Mouse (Mus musculus) kidney, postnatal 0 days (tissue): ENCODE measurements around the gene Hccs. TPM values are rescaled to one million over a fixed set of nuclear protein-coding genes. Genes with fewer than 3 reads are reported as not detected.
"Not testable (repeated sequence)": the region's sequence is repeated elsewhere in the genome, so short reads cannot be mapped to it uniquely, and the experiment has no call there.

Experiments used
- ATAC-seq: fragments of 200-750 bp; cut with Nextera tagmentation; replicated peaks from 2 replicates; pipeline ENCODE4 v1.8.0; 2017; ENCODE audit warnings: low read depth, moderate number of reproducible peaks, moderate TSS enrichment, moderate library complexity; ENCODE audit not compliant: low FRiP score
- DNase-seq: peaks from one replicate; pipeline ENCODE4 v3.0.0-alpha.2; 2016; ENCODE audit warnings: low spot score
- H3K27ac ChIP-seq: fragments of 300-500 bp; sonication (generic); 2 replicates; pipeline ENCODE4 v1.5.1; 2014; ENCODE audit warnings: mild to moderate bottlenecking
- H3K27me3 ChIP-seq: fragments of 300-500 bp; sonication (generic); 2 replicates; pipeline ENCODE4 v1.6.1; 2014; ENCODE audit warnings: low read length, mixed read lengths; ENCODE audit not compliant: insufficient read depth
- H3K36me3 ChIP-seq: fragments of 300-500 bp; sonication (generic); 2 replicates; pipeline ENCODE4 v1.6.1; 2014; ENCODE audit warnings: low read length, mixed read lengths; ENCODE audit not compliant: insufficient read depth
- H3K4me1 ChIP-seq: fragments of 300-500 bp; sonication (generic); replicated peaks from 2 replicates; pipeline ENCODE4 v1.6.1; 2014; ENCODE audit warnings: antibody characterized with exemption, low read length, mixed read lengths; ENCODE audit not compliant: insufficient read depth
- H3K4me2 ChIP-seq: fragments of 300-500 bp; sonication (generic); 2 replicates; pipeline ENCODE4 v1.6.1; 2014; ENCODE audit warnings: mild to moderate bottlenecking, low read length, moderate library complexity, mixed read lengths
- H3K4me3 ChIP-seq: fragments of 300-500 bp; sonication (generic); replicated peaks from 2 replicates; pipeline ENCODE4 v1.5.1; 2014; ENCODE audit warnings: low read depth, low read length
- H3K9ac ChIP-seq: fragments of 300-500 bp; sonication (generic); 2 replicates; pipeline ENCODE4 v1.6.1; 2014; ENCODE audit warnings: low read depth, low read length
- H3K9me3 ChIP-seq: fragments of 300-500 bp; sonication (generic); replicated peaks from 2 replicates; pipeline ENCODE4 v1.6.1; 2016; ENCODE audit warnings: low read length, inconsistent platforms, mixed read lengths
- CTCF ChIP-seq: IDR thresholded peaks from 2 replicates; pipeline ENCODE4 v1.5.1; 2016; ENCODE audit warnings: antibody characterized with exemption, low read depth, mild to moderate bottlenecking, moderate library complexity
- WGBS: fragments of 180-500 bp; shearing (Covaris S2); extraction: QIAGEN DNeasy Blood & Tissue Kit; methylation state at CpG from one replicate; pipeline ENCODE4 v1.1.7; 2014; 5-methylcytosine and 5-hydroxymethylcytosine counted together
- polyA plus RNA-seq: library from polyadenylated mRNA; unstranded; fragments of >200 nt; fragmentation: Nextera tagmentation; extraction: Ambion mirVana; gene quantifications from 2 replicates; pipeline ENCODE4 v1.2.1, GENCODE M21; 2015

Gene Hccs
- 36.5 and 37.2 TPM in 2 replicates for polyA plus RNA-seq

DNA sequence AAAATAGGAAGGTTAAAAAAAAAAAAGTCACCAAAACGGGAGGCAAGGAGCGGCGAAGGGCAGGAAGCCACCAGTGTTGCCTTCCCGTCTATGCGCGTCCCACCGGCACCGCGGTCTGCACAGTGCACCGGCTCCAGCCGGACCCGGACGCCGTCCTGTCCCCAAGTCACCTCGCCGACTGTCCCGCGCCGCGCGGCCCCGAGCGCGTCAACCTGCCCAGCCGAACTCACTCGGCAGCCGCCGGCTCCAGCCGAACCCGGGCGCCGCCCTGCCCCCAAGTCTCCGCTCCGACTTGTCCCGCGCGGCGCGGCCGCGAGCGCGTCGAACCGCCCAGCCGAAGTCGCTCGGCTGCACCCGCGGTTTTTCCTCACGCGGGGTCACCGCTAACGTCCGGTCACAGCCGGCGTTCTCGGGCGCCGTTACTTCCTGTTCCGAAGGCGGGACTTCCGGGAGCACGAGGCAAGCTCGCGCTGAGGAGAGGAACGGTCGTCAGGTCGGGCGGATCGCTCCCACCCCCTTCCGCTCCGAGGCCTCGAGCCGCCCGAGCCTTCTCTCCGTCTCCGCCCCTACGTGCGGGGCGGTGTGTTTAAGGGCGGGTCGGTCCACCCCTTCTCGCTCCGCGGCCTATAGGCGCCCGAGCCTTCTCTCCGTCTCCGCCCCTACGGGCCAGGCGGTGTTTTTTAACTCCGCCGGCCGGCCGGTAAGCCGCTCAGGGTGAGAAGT, at the start of gene Hccs:
Gene Hccs (minus strand): TSS at position 428 of the 723 bp plus-strand sequence.
- Histone ChIP-seq H3K9me3 (no peaks in the 10 kb centered on the region), H3K27ac (peak within 1 kb of the TSS; percentile 88)

DNA sequence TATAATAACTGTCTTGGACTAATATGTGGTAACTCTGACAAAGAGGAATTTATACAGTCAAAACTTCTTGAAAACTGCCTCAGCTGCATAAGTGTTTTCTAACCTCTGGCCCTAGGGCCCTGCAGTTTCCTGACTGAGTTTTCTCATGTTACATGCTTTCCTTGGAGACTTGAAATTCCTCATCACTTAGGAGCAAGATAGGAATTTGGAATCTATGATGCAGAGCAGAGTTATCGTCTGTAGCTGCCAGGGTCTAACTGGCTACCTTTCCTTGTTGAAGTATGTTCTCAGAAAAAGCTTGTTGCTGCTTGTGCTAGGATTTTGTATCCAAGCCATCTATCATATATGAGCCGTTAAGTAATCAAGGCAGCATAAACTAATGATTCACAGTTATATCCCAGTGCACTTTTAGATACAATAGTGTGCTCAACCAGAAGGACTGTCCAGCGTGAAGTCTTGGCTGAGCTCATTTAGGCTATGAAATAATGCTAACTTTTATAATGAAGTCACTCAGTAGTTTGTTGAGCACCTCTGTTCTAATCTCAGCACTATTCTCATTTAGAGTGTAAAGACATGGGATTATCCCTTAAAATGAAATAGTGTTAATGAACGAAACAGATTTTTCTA, 37.1 kb upstream of the Hccs start:
- H3K27ac ChIP-seq: no peak overlapping the region
- H3K36me3 ChIP-seq: no peaks in the 10 kb centered on the region
- H3K9me3 ChIP-seq: no peaks in the 10 kb centered on the region
- WGBS: 63% methylated on average over 4 of the region's 4 CpGs
- ATAC-seq (no peak), DNase-seq (peak; percentile 42)
- no peak overlapping the region for H3K4me3 ChIP-seq
- no peaks in the 10 kb centered on the region for H3K27me3 ChIP-seq
- no peak for TF ChIP-seq CTCF
- H3K9ac ChIP-seq: no peak overlapping the region
- H3K4me1 ChIP-seq: no peaks in the 10 kb centered on the region
- H3K4me2 ChIP-seq: no peak overlapping the region

More for the DNA sequence above, at the start of gene Hccs:
- H3K36me3 ChIP-seq: no peaks in the 10 kb centered on the region
- DNase-seq (peak; percentile 94), ATAC-seq (peak; percentile 100)
- peak within 1 kb of the TSS; percentile 57 for H3K4me2 ChIP-seq
- 25% methylated on average over 94 of the region's 97 CpGs for WGBS
- peak within 1 kb of the TSS; percentile 52 for H3K4me3 ChIP-seq
- peak within 1 kb of the TSS; percentile 72 for H3K9ac ChIP-seq
- no peaks in the 10 kb centered on the region for H3K4me1 ChIP-seq
- no peak for TF ChIP-seq CTCF
- H3K27me3 ChIP-seq: no peaks in the 10 kb centered on the region

DNA sequence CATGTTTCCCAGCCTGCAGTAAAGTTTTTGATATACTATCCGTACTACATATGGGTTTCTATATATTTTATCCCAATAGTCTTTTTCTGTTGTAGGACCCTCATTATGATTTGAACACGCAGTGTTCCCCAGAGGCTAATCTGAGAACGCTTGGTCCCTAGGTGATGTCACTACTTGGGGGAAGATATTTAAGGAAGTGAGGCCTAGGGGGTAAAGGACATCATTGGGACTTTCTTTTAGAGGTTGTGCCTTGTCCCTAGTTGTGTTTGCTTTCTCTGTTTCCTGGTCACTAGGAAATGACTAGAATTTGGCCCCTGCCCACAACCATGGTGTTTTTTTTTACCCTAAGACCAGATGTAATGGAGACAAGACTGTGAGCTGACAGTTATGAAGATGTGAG, 18.0 kb upstream of the Hccs start:
- Histone ChIP-seq H3K4me3 (no peak overlapping the region), H3K36me3 (no peaks in the 10 kb centered on the region), H3K27me3 (no peaks in the 10 kb centered on the region), H3K4me2 (no peak overlapping the region), H3K9me3 (no peaks in the 10 kb centered on the region), H3K9ac (no peak overlapping the region), H3K27ac (no peak overlapping the region), H3K4me1 (no peaks in the 10 kb centered on the region)
- no peak for TF ChIP-seq CTCF
- DNase-seq: no peak
- 83% methylated on average over 3 of the region's 3 CpGs for WGBS
- no peak for ATAC-seq

DNA sequence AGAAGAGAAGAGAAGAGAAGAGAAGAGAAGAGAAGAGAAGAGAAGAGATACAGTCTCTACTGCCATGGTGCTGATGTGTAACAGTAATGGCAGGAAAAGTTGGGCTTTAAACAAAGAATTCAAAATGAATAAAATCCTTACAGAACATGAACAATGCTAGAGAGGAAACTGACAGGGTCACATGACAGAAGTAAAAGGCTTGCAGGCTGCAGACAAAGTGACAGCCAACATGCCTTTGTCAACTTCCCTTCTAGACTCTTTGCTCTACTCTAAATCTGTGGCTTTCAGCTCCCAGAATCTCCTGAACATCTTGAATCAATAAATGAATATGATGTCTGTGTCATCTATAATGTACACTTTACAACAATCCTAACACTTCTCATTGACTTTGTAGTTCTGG, 17.4 kb upstream of the Hccs start:
- Histone ChIP-seq H3K9ac (no peak overlapping the region), H3K27ac (no peak overlapping the region), H3K4me1 (no peaks in the 10 kb centered on the region), H3K4me3 (no peak overlapping the region), H3K36me3 (no peaks in the 10 kb centered on the region), H3K27me3 (no peaks in the 10 kb centered on the region), H3K9me3 (no peaks in the 10 kb centered on the region), H3K4me2 (no peak overlapping the region)
- no peak for DNase-seq
- no peak for ATAC-seq
- TF ChIP-seq CTCF: no peak

DNA sequence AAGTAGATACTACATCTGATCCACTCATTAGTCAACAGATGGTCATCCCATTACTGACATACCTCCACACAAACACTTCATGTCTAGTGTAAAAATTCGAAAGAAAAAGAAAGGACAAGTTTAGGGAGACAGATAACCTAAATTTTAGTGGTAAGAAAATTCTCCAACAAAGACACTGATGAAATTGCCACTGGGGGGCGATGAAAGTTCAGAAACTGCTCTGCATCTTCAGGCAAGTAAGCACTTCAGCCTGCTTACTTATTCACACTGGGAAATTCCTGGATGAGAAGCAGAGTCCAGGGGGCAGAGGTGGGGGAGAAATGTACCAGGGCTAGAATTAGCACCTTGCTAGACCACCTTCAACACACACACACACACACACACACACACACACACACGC, 12.1 kb upstream of the Hccs start:
- Histone ChIP-seq H3K4me1 (no peaks in the 10 kb centered on the region), H3K27ac (no peak overlapping the region), H3K27me3 (no peaks in the 10 kb centered on the region), H3K9me3 (no peaks in the 10 kb centered on the region), H3K4me3 (no peak overlapping the region), H3K36me3 (no peaks in the 10 kb centered on the region), H3K9ac (no peak overlapping the region), H3K4me2 (no peak overlapping the region)
- peak; percentile 61 for TF ChIP-seq CTCF
- ATAC-seq: no peak
- DNase-seq: peak; percentile 50
- 34% methylated on average over 3 of the region's 3 CpGs for whole genome bisulfite sequencing

DNA sequence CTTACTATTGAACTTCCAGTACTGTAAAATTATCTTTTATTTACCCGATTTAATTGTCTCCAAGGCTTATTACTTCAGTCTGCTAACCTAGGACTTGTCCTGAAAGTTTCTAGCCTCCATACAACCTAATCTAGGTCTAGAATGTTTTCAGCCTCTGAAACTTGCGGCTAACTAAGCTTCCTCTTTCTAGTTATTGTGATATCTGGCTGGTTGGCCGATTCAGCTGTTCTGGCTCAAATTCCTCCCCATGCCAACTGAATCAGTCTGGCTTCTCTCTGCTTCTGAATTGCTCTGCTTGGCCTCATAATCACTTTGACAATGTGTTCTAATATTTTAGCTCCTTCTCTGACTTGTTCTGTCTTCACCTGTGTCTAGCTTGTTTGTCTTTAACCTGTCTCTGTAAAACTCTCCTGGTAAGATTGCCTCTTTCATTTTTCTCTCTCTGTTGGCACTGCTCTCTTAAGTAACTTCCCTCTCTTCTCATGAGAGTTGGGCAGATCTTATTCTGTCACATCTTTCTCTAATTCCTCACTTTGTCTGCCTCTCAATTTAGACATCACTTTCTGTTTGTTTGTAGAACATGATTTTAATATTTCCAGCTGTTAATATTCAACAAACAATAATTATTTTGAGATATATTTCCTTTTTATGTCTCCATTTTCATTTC, 5.9 kb upstream of the Hccs start:
- no peak overlapping the region for H3K27ac ChIP-seq
- DNase-seq (no peak), ATAC-seq (no peak)
- H3K4me3 ChIP-seq: no peak overlapping the region
- no peak overlapping the region for H3K9ac ChIP-seq
- no peaks in the 10 kb centered on the region for H3K9me3 ChIP-seq
- no peak overlapping the region for H3K4me2 ChIP-seq
- WGBS: 80% methylated on average over 3 of the region's 3 CpGs
- H3K4me1 ChIP-seq: no peaks in the 10 kb centered on the region
- H3K27me3 ChIP-seq: no peaks in the 10 kb centered on the region
- TF ChIP-seq CTCF: no peak
- H3K36me3 ChIP-seq: no peaks in the 10 kb centered on the region

DNA sequence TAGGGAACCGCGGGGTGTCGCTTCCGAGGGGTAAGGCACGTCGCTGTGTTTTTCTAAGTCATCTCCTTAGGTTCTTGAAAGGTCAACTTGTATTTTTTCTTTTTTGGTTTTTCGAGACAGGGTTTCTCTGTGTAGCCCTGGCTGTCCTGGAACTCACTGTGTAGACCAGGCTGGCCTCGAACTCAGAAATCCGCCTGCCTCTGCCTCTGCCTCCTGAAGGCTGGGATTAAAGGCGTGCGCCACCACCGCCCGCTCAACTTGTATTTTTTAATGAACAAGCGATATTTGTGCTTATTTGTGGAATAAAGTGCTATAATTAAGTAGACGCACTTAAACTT, 465 bp upstream of the Hccs start:
- not testable (repeated sequence) for H3K9ac ChIP-seq

More for the DNA sequence above, 465 bp upstream of the Hccs start:
- not testable (repeated sequence) for H3K9me3 ChIP-seq, H3K36me3 ChIP-seq, H3K27ac ChIP-seq, ATAC-seq, DNase-seq, H3K4me1 ChIP-seq, H3K27me3 ChIP-seq
- 41% methylated on average over 15 of the region's 15 CpGs for WGBS
- H3K4me2 ChIP-seq: peak overlapping the region; percentile 38
- H3K4me3 ChIP-seq: peak overlapping the region; percentile 52
